Mouse (Mus musculus) kidney, postnatal 0 days (tissue): ENCODE results near the gene Tmem127. TPM values are rescaled to one million over a fixed set of nuclear protein-coding genes. Genes with fewer than 3 reads are reported as not detected.

ENCODE experiments used
- ATAC-seq: fragments of 200-750 bp; cut with Nextera tagmentation; replicated peaks from 2 replicates; pipeline ENCODE4 v1.8.0; 2017; ENCODE audit warnings: low read depth, moderate number of reproducible peaks, moderate TSS enrichment, moderate library complexity; ENCODE audit not compliant: low FRiP score
- DNase-seq: peaks from one replicate; pipeline ENCODE4 v3.0.0-alpha.2; 2016; ENCODE audit warnings: low spot score
- H3K27ac ChIP-seq: fragments of 300-500 bp; sonication (generic); 2 replicates; pipeline ENCODE4 v1.5.1; 2014; ENCODE audit warnings: mild to moderate bottlenecking
- H3K27me3 ChIP-seq: fragments of 300-500 bp; sonication (generic); 2 replicates; pipeline ENCODE4 v1.6.1; 2014; ENCODE audit warnings: low read length, mixed read lengths; ENCODE audit not compliant: insufficient read depth
- H3K36me3 ChIP-seq: fragments of 300-500 bp; sonication (generic); 2 replicates; pipeline ENCODE4 v1.6.1; 2014; ENCODE audit warnings: low read length, mixed read lengths; ENCODE audit not compliant: insufficient read depth
- H3K4me1 ChIP-seq: fragments of 300-500 bp; sonication (generic); replicated peaks from 2 replicates; pipeline ENCODE4 v1.6.1; 2014; ENCODE audit warnings: antibody characterized with exemption, low read length, mixed read lengths; ENCODE audit not compliant: insufficient read depth
- H3K4me2 ChIP-seq: fragments of 300-500 bp; sonication (generic); 2 replicates; pipeline ENCODE4 v1.6.1; 2014; ENCODE audit warnings: mild to moderate bottlenecking, low read length, moderate library complexity, mixed read lengths
- H3K4me3 ChIP-seq: fragments of 300-500 bp; sonication (generic); replicated peaks from 2 replicates; pipeline ENCODE4 v1.5.1; 2014; ENCODE audit warnings: low read depth, low read length
- H3K9ac ChIP-seq: fragments of 300-500 bp; sonication (generic); 2 replicates; pipeline ENCODE4 v1.6.1; 2014; ENCODE audit warnings: low read depth, low read length
- H3K9me3 ChIP-seq: fragments of 300-500 bp; sonication (generic); replicated peaks from 2 replicates; pipeline ENCODE4 v1.6.1; 2016; ENCODE audit warnings: low read length, inconsistent platforms, mixed read lengths
- CTCF ChIP-seq: IDR thresholded peaks from 2 replicates; pipeline ENCODE4 v1.5.1; 2016; ENCODE audit warnings: antibody characterized with exemption, low read depth, mild to moderate bottlenecking, moderate library complexity
- WGBS: fragments of 180-500 bp; shearing (Covaris S2); extraction: QIAGEN DNeasy Blood & Tissue Kit; methylation state at CpG from one replicate; pipeline ENCODE4 v1.1.7; 2014; 5-methylcytosine and 5-hydroxymethylcytosine counted together
- polyA plus RNA-seq: library from polyadenylated mRNA; unstranded; fragments of >200 nt; fragmentation: Nextera tagmentation; extraction: Ambion mirVana; gene quantifications from 2 replicates; pipeline ENCODE4 v1.2.1, GENCODE M21; 2015

Tmem127 gene
- polyA plus RNA-seq, 1 experiment from 2014 or later: 35.7 TPM

GRCm38 (mm10) chr2:127210701-127211100, 37.0 kb upstream of the Tmem127 start:
- Histone ChIP-seq H3K9me3 (no peaks in the 10 kb centered on the region), H3K9ac (no peak overlapping the region), H3K4me3 (no peak overlapping the region), H3K27me3 (no peaks in the 10 kb centered on the region), H3K4me1 (0 out of 2 replicates have a peak, but pooled peaks cover 4% of the 10 kb centered on the region), H3K4me2 (no peak overlapping the region), H3K36me3 (peaks cover 43% of the 10 kb centered on the region), H3K27ac (no peak overlapping the region)
- DNase-seq (no peak), ATAC-seq (no peak)
- no peak for TF ChIP-seq CTCF
- 94% methylated on average over 11 of the region's 11 CpGs for WGBS

GRCm38 (mm10) chr2:127217746-127218145, 30.0 kb upstream of the Tmem127 start:
- Histone ChIP-seq H3K36me3 (peaks cover 72% of the 10 kb centered on the region), H3K9me3 (no peaks in the 10 kb centered on the region), H3K27me3 (no peaks in the 10 kb centered on the region), H3K4me2 (no peak overlapping the region), H3K9ac (no peak overlapping the region), H3K27ac (no peak overlapping the region), H3K4me1 (no peaks in the 10 kb centered on the region), H3K4me3 (no peak overlapping the region)
- WGBS: 91% methylated on average over 5 of the region's 5 CpGs
- TF ChIP-seq CTCF: no peak
- no peak for ATAC-seq
- DNase-seq: no peak

- Histone ChIP-seq H3K9ac (no peak overlapping the region), H3K27me3 (no peaks in the 10 kb centered on the region), H3K4me1 (no peaks in the 10 kb centered on the region), H3K4me3 (no peak overlapping the region), H3K9me3 (no peaks in the 10 kb centered on the region), H3K36me3 (peaks cover 88% of the 10 kb centered on the region), H3K27ac (no peak overlapping the region), H3K4me2 (no peak overlapping the region)
- DNase-seq (no peak), ATAC-seq (no peak)
- 97% methylated on average over 3 of the region's 3 CpGs for whole genome bisulfite sequencing
- peak; percentile 20; the same call in 1 of the 2 replicates for TF ChIP-seq CTCF
These were observed 22.4 kb upstream of the Tmem127 start for GRCm38 (mm10) chr2:127225261-127225660.

GRCm38 (mm10) chr2:127237897-127238610, 9.7 kb upstream of the Tmem127 start:
- Histone ChIP-seq H3K9me3 (no peaks in the 10 kb centered on the region), H3K27ac (no peak overlapping the region), H3K9ac (no peak overlapping the region), H3K36me3 (peaks cover 65% of the 10 kb centered on the region), H3K4me2 (no peak overlapping the region), H3K4me3 (no peak overlapping the region), H3K4me1 (no peaks in the 10 kb centered on the region), H3K27me3 (no peaks in the 10 kb centered on the region)
- no peak for TF ChIP-seq CTCF
- no peak for ATAC-seq
- DNase-seq: no peak
- 95% methylated on average over 11 of the region's 11 CpGs for WGBS

- ATAC-seq (peak; percentile 90), DNase-seq (peak; percentile 13)
- Histone ChIP-seq H3K27me3 (no peaks in the 10 kb centered on the region), H3K4me2 (no peak overlapping the region), H3K36me3 (peaks cover 54% of the 10 kb centered on the region), H3K27ac (no peak overlapping the region), H3K4me1 (no peaks in the 10 kb centered on the region), H3K9me3 (no peaks in the 10 kb centered on the region), H3K9ac (no peak overlapping the region), H3K4me3 (no peak overlapping the region)
- WGBS: 92% methylated on average over 2 of the region's 2 CpGs
- no peak for TF ChIP-seq CTCF
These were observed 7.6 kb upstream of the Tmem127 start for GRCm38 (mm10) chr2:127240065-127240464.

- Histone ChIP-seq H3K9me3 (no peaks in the 10 kb centered on the region), H3K4me3 (peak overlapping the region; percentile 70), H3K36me3 (peaks cover 15% of the 10 kb centered on the region), H3K4me1 (peaks cover 18% of the 10 kb centered on the region), H3K27ac (peak overlapping the region; percentile 86), H3K27me3 (no peaks in the 10 kb centered on the region), H3K9ac (peak overlapping the region; percentile 81), H3K4me2 (peak overlapping the region; percentile 87)
- ATAC-seq: peak; percentile 44
- peak; percentile 63 for DNase-seq
- WGBS: under 1% methylated on average over 39 of the region's 39 CpGs
- TF ChIP-seq CTCF: peak; percentile 63
These were observed 761 bp downstream of the Tmem127 start for GRCm38 (mm10) chr2:127248334-127249004.
